Mouse (Mus musculus): ENCODE measurements around the gene Tfam. TPM values are rescaled to one million over a fixed set of nuclear protein-coding genes. Genes with fewer than 3 reads are reported as not detected.

Tfam gene
- total and polyA plus RNA-seq, 3 experiments, result 45.8 to 113 (median 108) TPM

GRCm38 (mm10) chr10:71239479-71240120, 1.5 kb upstream of the Tfam start (continued):
- TF ChIP-seq MAZ (IDR thresholded peaks at IDR 0.05; ENCODE audit: low read depth, low read length) (peak; percentile 69; the same call in 1 of the 2 replicates), ZC3H11A (IDR thresholded peaks at IDR 0.05; ENCODE audit: low read depth, low read length) (no peak), JUN (IDR thresholded peaks at IDR 0.05; ENCODE audit: insufficient read depth, low read depth, low read length) (no peak), JUND (conservative IDR thresholded peaks at IDR 0.05; ENCODE audit: low read depth, low read length) (no peak), EP300 (IDR thresholded peaks at IDR 0.05; ENCODE audit: low read length) (peak; percentile 73), RCOR1 (conservative IDR thresholded peaks at IDR 0.05; ENCODE audit: low read depth, low read length) (no peak), PAX5 (IDR thresholded peaks at IDR 0.05; ENCODE audit: low read length) (no peak), BHLHE40 (IDR thresholded peaks at IDR 0.05; ENCODE audit: low read depth, low read length) (no peak), GABPA (IDR thresholded peaks at IDR 0.05; ENCODE audit: insufficient replicate concordance, low read depth, low read length) (no peak), POLR2A (IDR thresholded peaks at IDR 0.05; ENCODE audit: low read depth, low read length) (peak; percentile 41; the same call in 1 of the 2 replicates), CHD2 (IDR thresholded peaks at IDR 0.05; ENCODE audit: low read length) (no peak), RAD21 (IDR thresholded peaks at IDR 0.05; ENCODE audit: low read depth, low read length) (no peak), TBP (conservative IDR thresholded peaks at IDR 0.05; ENCODE audit: low read depth, low read length) (peak; percentile 92), ELF1 (IDR thresholded peaks at IDR 0.05; ENCODE audit: low read depth, low read length) (peak; percentile 90), ZNF384 (IDR thresholded peaks at IDR 0.05; ENCODE audit: low read depth, low read length) (peak; percentile 81), KAT2A (IDR thresholded peaks at IDR 0.05; ENCODE audit: insufficient replicate concordance, low read length) (0 out of 2 replicates have a peak, but pooled peaks have one; percentile 39), HCFC1 (IDR thresholded peaks at IDR 0.05; ENCODE audit: low read depth, low read length) (peak; percentile 45; the same call in 1 of the 2 replicates), USF1 (IDR thresholded peaks at IDR 0.05; ENCODE audit: low read depth, low read length) (no peak), MXI1 (IDR thresholded peaks at IDR 0.05; ENCODE audit: low read depth, low read length) (peak; percentile 67; the same call in 1 of the 2 replicates), POLR2AphosphoS2 (IDR thresholded peaks at IDR 0.05; ENCODE audit: low read depth, low read length) (no peak)

- Histone ChIP-seq H3K4me1 (ENCODE audit: control insufficient read depth in 1 of 2, insufficient read depth in 2 of 2) (peaks cover 7 to 38% of the 10 kb centered on the region in 2 experiments), H3K9ac (ENCODE audit: insufficient read depth, low read depth) (peak overlapping the region; percentile 91), H3K36me3 (replicated peaks in 1 of 2; ENCODE audit: control insufficient read depth in 1 of 2, insufficient read depth in 1 of 2, low read length in 1 of 2) (peaks cover 25 to 33% of the 10 kb centered on the region in 2 experiments), H3K79me2 (replicated peaks; ENCODE audit: control insufficient read depth, extremely low read depth, insufficient read depth, poor library complexity, severe bottlenecking) (peaks cover 27% of the 10 kb centered on the region), H3K4me3 (replicated peaks in 1 of 3; ENCODE audit: low read depth in 2 of 3, low read length in 2 of 3, poor library complexity in 1 of 3) (peak overlapping the region; percentile 62 to 99 (median 94)), H3K9me3 (replicated peaks; ENCODE audit: low read length) (no peaks in the 10 kb centered on the region), H3K4me2 (ENCODE audit: insufficient read depth, low read depth, poor library complexity, severe bottlenecking) (peak overlapping the region; percentile 99; the same call in 1 of the 2 replicates), H3K27ac (ENCODE audit: insufficient read depth, low read depth) (peak overlapping the region; percentile 94), H3K27me3 (replicated peaks) (no peaks in the 10 kb centered on the region)
- in situ Hi-C loops (cut with MboI; ENCODE audit: low pct_ligation_motif_present, low pct_unique_long_range_greater_than_20kb, low sequenced_read_pairs) (loop anchor here (10.0 kb wide), 1 partner anchor 57 kb away; no protein-coding TSS in a partner anchor), dilution Hi-C loops (cut with MboI; ENCODE audit: extremely low pct_ligation_motif_present, extremely low pct_unique_long_range_greater_than_20kb, low sequenced_read_pairs) (no loop called here)
- DNase-seq (ENCODE audit: extremely low read depth), result peak; percentile 95
- TF ChIP-seq TCF12 (IDR thresholded peaks at IDR 0.05; ENCODE audit: low read depth, low read length), result peak; percentile 82
- TF ChIP-seq ZKSCAN1 (IDR thresholded peaks at IDR 0.05; ENCODE audit: borderline replicate concordance, low read depth, low read length), result no peak
- peak; percentile 34; the same call in 1 of the 2 replicates for TF ChIP-seq TBP (conservative IDR thresholded peaks at IDR 0.05; ENCODE audit: low read depth, low read length)
- TF ChIP-seq JUND (conservative IDR thresholded peaks at IDR 0.05; ENCODE audit: low read depth, low read length), result no peak
- no peak for TF ChIP-seq MAX (IDR thresholded peaks at IDR 0.05; ENCODE audit: low read length)
- peak; percentile 35; the same call in 1 of the 2 replicates for TF ChIP-seq KAT2A (IDR thresholded peaks at IDR 0.05; ENCODE audit: insufficient replicate concordance, low read length)
- peak; percentile 83 for TF ChIP-seq HCFC1 (IDR thresholded peaks at IDR 0.05; ENCODE audit: low read depth, low read length)
- no peak for TF ChIP-seq SMC3 (IDR thresholded peaks at IDR 0.05; ENCODE audit: low read depth, low read length)
- peak; percentile 93 for TF ChIP-seq POLR2A (IDR thresholded peaks at IDR 0.05; ENCODE audit: low read depth, low read length)
- TF ChIP-seq ETS1 (conservative IDR thresholded peaks at IDR 0.05; ENCODE audit: low read depth, low read length), result no peak; the same call in none of the 2 replicates
- peak; percentile 47; the same call in 1 of the 2 replicates for TF ChIP-seq IRF4 (IDR thresholded peaks at IDR 0.05; ENCODE audit: low read depth, low read length)
- peak; percentile 78 for TF ChIP-seq POLR2AphosphoS2 (IDR thresholded peaks at IDR 0.05; ENCODE audit: low read depth, low read length)
- no peak; the same call in 1 of the 2 replicates for TF ChIP-seq SIN3A (IDR thresholded peaks at IDR 0.05; ENCODE audit: low read length)
- 0 out of 2 replicates have a peak, but pooled peaks have one; percentile 7 for TF ChIP-seq CHD1 (IDR thresholded peaks at IDR 0.05; ENCODE audit: low read depth, low read length)
- TF ChIP-seq CHD2 (IDR thresholded peaks at IDR 0.05; ENCODE audit: low read length), result 0 out of 2 replicates have a peak, but pooled peaks have one; percentile 39
- peak; percentile 96 for TF ChIP-seq MAZ (IDR thresholded peaks at IDR 0.05; ENCODE audit: low read depth, low read length)
- TF ChIP-seq ELF1 (IDR thresholded peaks at IDR 0.05; ENCODE audit: low read depth, low read length), result peak; percentile 89
- TF ChIP-seq NELFE (IDR thresholded peaks at IDR 0.05; ENCODE audit: low read depth, low read length), result peak; percentile 62
- TF ChIP-seq MEF2A (IDR thresholded peaks at IDR 0.05; ENCODE audit: borderline replicate concordance, low read depth, low read length), result peak; percentile 19; the same call in 1 of the 2 replicates
- TF ChIP-seq MYC (IDR thresholded peaks at IDR 0.05; ENCODE audit: low read depth, low read length), result no peak
- no peak for TF ChIP-seq RCOR1 (conservative IDR thresholded peaks at IDR 0.05; ENCODE audit: low read depth, low read length)
These were observed 402 bp downstream of the Tfam start for GRCm38 (mm10) chr10:71237516-71238239.
